Mouse (Mus musculus) olfactory bulb, adult 2 months (tissue): ENCODE data around the gene Abtb2.

Experiments used
- CTCF ChIP-seq: fragments of 200-500 bp; IDR thresholded peaks from 2 replicates; pipeline ENCODE4 v1.5.1; 2012; ENCODE audit warnings: low read depth, mild to moderate bottlenecking, low read length, moderate library complexity; ENCODE audit not compliant: insufficient read depth
- POLR2A ChIP-seq: fragments of 200-500 bp; IDR thresholded peaks from 2 replicates; pipeline ENCODE4 v1.6.1; 2012; ENCODE audit warnings: mild to moderate bottlenecking, low read depth, low read length, moderate library complexity; ENCODE audit not compliant: insufficient read depth

DNA sequence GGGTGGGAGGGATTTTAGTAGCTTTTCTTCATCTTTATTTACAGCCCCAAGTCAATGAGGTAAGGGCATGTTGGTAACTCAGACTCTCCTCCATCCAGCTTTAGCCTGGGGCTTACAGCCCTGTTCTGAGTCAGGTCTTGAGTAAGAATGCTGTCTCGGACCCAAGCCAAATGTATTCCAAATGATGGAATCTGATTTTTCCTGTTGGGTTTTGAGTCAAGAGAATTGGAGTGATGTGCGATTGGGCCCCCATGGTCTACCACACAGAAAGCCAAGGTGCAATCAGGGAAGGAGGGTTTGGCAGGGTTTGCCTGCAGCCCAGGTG is 66.8 kb downstream of the Abtb2 start:
- TF ChIP-seq POLR2A (no peak), CTCF (no peak)
